17 mouse cellular contexts compared by ENCODE assay signal in the genomic region with DNA sequence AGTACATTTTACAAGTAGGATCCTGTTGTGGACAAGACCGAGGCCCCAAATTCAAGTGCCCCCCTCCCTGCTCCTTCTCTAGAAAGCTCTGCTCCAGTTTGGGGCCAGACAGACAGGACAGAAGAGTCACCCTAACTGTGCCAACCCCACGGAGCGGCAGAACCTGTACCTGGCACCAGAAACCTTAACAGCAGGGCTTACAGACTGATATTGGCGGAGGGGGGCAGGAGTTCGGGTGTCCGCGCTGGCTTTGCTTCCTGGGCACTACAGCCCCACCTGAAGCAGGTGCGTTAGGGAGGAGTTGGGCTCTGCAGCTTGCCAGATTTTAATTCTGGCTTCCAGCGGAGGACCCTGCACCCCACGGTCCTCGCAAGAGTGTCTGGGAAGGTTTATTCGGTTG. TPM values are rescaled to one million over a fixed set of nuclear protein-coding genes. Genes with fewer than 3 reads are reported as not detected.
DNase-seq lines count a peak whose midpoint lies in the region; ATAC-seq lines count a peak whose summit lies in the region.
"Had no signal": no experiment of that assay in that cellular context is flagged by ENCODE, and none has a peak within 500 bp of the region (broad histone marks: within the 10 kb centered on the region; RNA-seq: fewer than 3 reads in every experiment).

No protein-coding gene starts in this region.

- no peaks in the 10 kb centered on the region for H3K9me3 ChIP-seq in forebrain, embryonic 12.5 days
- H3K9me3 ChIP-seq in hindbrain, embryonic 10.5 days: peaks cover 8% of the 10 kb centered on the region; the same call in 1 of the 2 replicates
- no peaks in the 10 kb centered on the region for H3K9me3 ChIP-seq in midbrain, embryonic 12.5 days
- no peaks in the 10 kb centered on the region for H3K9me3 ChIP-seq in neural tube, embryonic 14.5 days (ENCODE audit: control insufficient read depth, low read length)
- H3K9me3 ChIP-seq: heart, embryonic 10.5 days had no signal

- peak overlapping the region; percentile 79 for H3K4me2 ChIP-seq in forebrain, embryonic 12.5 days
- peak overlapping the region; percentile 33 for H3K4me2 ChIP-seq in midbrain, embryonic 12.5 days (replicated peaks)
- H3K4me2 ChIP-seq in neural tube, embryonic 14.5 days (ENCODE audit: low read depth, low read length): peak overlapping the region; percentile 34; the same call in 1 of the 2 replicates

- 0 out of 2 replicates have a peak overlapping the region, but pooled peaks have one; percentile 12 for H3K9ac ChIP-seq in forebrain, embryonic 12.5 days
- H3K9ac ChIP-seq in midbrain, embryonic 12.5 days (replicated peaks): no peak overlapping the region
- H3K9ac ChIP-seq in neural tube, embryonic 14.5 days (replicated peaks; ENCODE audit: low read depth, low read length): peak overlapping the region; percentile 39; the same call in 1 of the 2 replicates

- peaks cover 73% of the 10 kb centered on the region for H3K27me3 ChIP-seq in forebrain, embryonic 12.5 days
- H3K27me3 ChIP-seq in hindbrain, embryonic 10.5 days (ENCODE audit: insufficient read depth, poor library complexity, severe bottlenecking): peaks cover 81% of the 10 kb centered on the region
- H3K27me3 ChIP-seq in midbrain, embryonic 12.5 days: peaks cover 78% of the 10 kb centered on the region
- peaks cover 18% of the 10 kb centered on the region for H3K27me3 ChIP-seq in neural tube, embryonic 14.5 days (ENCODE audit: control insufficient read depth, insufficient read depth, low read length)

- H3K4me3 ChIP-seq in forebrain, embryonic 12.5 days (replicated peaks): peak overlapping the region; percentile 15
- no peak overlapping the region for H3K4me3 ChIP-seq in hindbrain, embryonic 10.5 days
- H3K4me3 ChIP-seq in midbrain, embryonic 12.5 days: no peak overlapping the region
- peak overlapping the region; percentile 12; the same call in 1 of the 2 replicates for H3K4me3 ChIP-seq in neural tube, embryonic 14.5 days (ENCODE audit: low read depth, low read length)
- H3K4me3 ChIP-seq: heart, embryonic 10.5 days; left cerebral cortex, adult 2 months; megakaryocyte, embryonic 14.5 days had no signal

- H3K4me1 ChIP-seq in forebrain, embryonic 12.5 days: peaks cover 46% of the 10 kb centered on the region
- peaks cover 42% of the 10 kb centered on the region for H3K4me1 ChIP-seq in hindbrain, embryonic 10.5 days (replicated peaks)
- peaks cover 49% of the 10 kb centered on the region for H3K4me1 ChIP-seq in midbrain, embryonic 12.5 days
- H3K4me1 ChIP-seq in neural tube, embryonic 14.5 days (ENCODE audit: control insufficient read depth, insufficient read depth, low read length): peaks cover 17% of the 10 kb centered on the region; the same call in 1 of the 2 replicates

- DNase-seq in hindbrain, embryonic 10.5 days (ENCODE audit: low spot score): peak; percentile 11
- DNase-seq in kidney, postnatal 10 days: no peak
- DNase-seq in heart, adult 8-10 months (ENCODE audit: low spot score): no peak
- DNase-seq in gastrocnemius, postnatal 25 days: no peak
- DNase-seq: heart, postnatal 36 days; kidney, adult 18-20 months; liver; lung, adult 2 months; right cerebral cortex, postnatal 14 days; thymus, adult 18-20 months had no signal

- H3K36me3 ChIP-seq in forebrain, embryonic 12.5 days (replicated peaks): no peaks in the 10 kb centered on the region
- H3K36me3 ChIP-seq in hindbrain, embryonic 10.5 days: no peaks in the 10 kb centered on the region
- H3K36me3 ChIP-seq in midbrain, embryonic 12.5 days: no peaks in the 10 kb centered on the region
- no peaks in the 10 kb centered on the region for H3K36me3 ChIP-seq in neural tube, embryonic 14.5 days (ENCODE audit: control insufficient read depth, insufficient read depth, low read length)
- H3K36me3 ChIP-seq: heart, embryonic 10.5 days had no signal

- 3% methylated on average over 12 of the region's 12 CpGs for WGBS in forebrain, embryonic 12.5 days
- 2% methylated on average over 12 of the region's 12 CpGs for WGBS in hindbrain, embryonic 10.5 days
- WGBS in midbrain, embryonic 12.5 days: 2% methylated on average over 12 of the region's 12 CpGs
- 2% methylated on average over 12 of the region's 12 CpGs for WGBS in neural tube, embryonic 14.5 days

- no peak for ATAC-seq in forebrain, embryonic 12.5 days (ENCODE audit: low FRiP score)
- ATAC-seq in midbrain, embryonic 12.5 days (ENCODE audit: low FRiP score, low read depth): no peak
- ATAC-seq in neural tube, embryonic 14.5 days (ENCODE audit: low read depth): no peak

- peak overlapping the region; percentile 95 for H3K27ac ChIP-seq in forebrain, embryonic 12.5 days
- H3K27ac ChIP-seq in hindbrain, embryonic 10.5 days: no peak overlapping the region
- H3K27ac ChIP-seq in midbrain, embryonic 12.5 days (replicated peaks): peak overlapping the region; percentile 52
- peak overlapping the region; percentile 96 for H3K27ac ChIP-seq in neural tube, embryonic 14.5 days (ENCODE audit: low read depth, low read length)
- H3K27ac ChIP-seq: heart, embryonic 10.5 days; left cerebral cortex, adult 2 months had no signal

RNA-seq across cellular contexts. Expression of a gene that starts 2.6 kb away (rescaled TPM):
- polyA plus RNA-seq in forebrain, embryonic 12.5 days (2016; fragmentation: Nextera tagmentation; extraction: Ambion mirVana): 73.0 and 80.6 TPM in 2 replicates
- polyA plus RNA-seq in hindbrain, embryonic 10.5 days (2016; fragmentation: Nextera tagmentation; extraction: Ambion mirVana): 1.3 and 13.6 TPM in 2 replicates
- polyA plus RNA-seq in midbrain, embryonic 12.5 days (2016; fragmentation: Nextera tagmentation; extraction: Ambion mirVana): 54.3 and 66.1 TPM in 2 replicates
- 31.0 and 38.5 TPM in 2 replicates for polyA plus RNA-seq in neural tube, embryonic 14.5 days (2014; fragmentation: Nextera tagmentation; extraction: Ambion mirVana)
- not detected for total RNA-seq in heart, adult 8-10 months (2022)
- not detected for total RNA-seq in gastrocnemius, postnatal 25 days (2021)
- total RNA-seq: heart, postnatal 36 days; neutrophil, adult 5-6 weeks had no signal
- polyA plus RNA-seq: lung, adult 2 months had no signal

Comparison
In these comparisons a context has a peak if more than half of its experiments do, and no peak if none do; other contexts are left out.
1. H3K4me3 ChIP-seq: peak in forebrain, embryonic 12.5 days (single experiment) and neural tube, embryonic 14.5 days (single experiment); none in hindbrain, embryonic 10.5 days (single experiment) and midbrain, embryonic 12.5 days (single experiment).
2. Peak in every context shown above with its lines, with median percentiles within 50 percentile points of each other: H3K4me2 ChIP-seq.